Mouse (Mus musculus) cerebellum, adult 18-20 months (tissue): ENCODE data around the gene Vps37b.

Source experiments
- DNase-seq, 2 experiments: peaks; one replicate each; pipeline ENCODE4 v3.0.0; 2021

Vps37b gene

GRCm38 (mm10) chr5:124000824-124001223 lies 31.2 kb downstream of the Vps37b start:
- peak; percentile 87 to 94 for DNase-seq

GRCm38 (mm10) chr5:123998370-123998769 lies 33.7 kb downstream of the Vps37b start:
- no peak for DNase-seq

- DNase-seq = peak; percentile 54 to 59
Observed at GRCm38 (mm10) chr5:123997811-123998210, 34.3 kb downstream of the Vps37b start.

- peak; percentile 61 to 63 for DNase-seq
Observed at GRCm38 (mm10) chr5:123997211-123997751, 34.8 kb downstream of the Vps37b start.

- no peak for DNase-seq
Observed at GRCm38 (mm10) chr5:123996695-123997094, 35.4 kb downstream of the Vps37b start.

- no peak for DNase-seq
Observed at GRCm38 (mm10) chr5:123996194-123996593, 35.9 kb downstream of the Vps37b start.

GRCm38 (mm10) chr5:123995388-123995787 lies 36.7 kb downstream of the Vps37b start:
- no peak for DNase-seq

GRCm38 (mm10) chr5:123994468-123994867 lies 37.6 kb downstream of the Vps37b start:
- DNase-seq = no peak

GRCm38 (mm10) chr5:123993263-123994036 lies 38.6 kb downstream of the Vps37b start:
- DNase-seq = peak; percentile 59 to 69

GRCm38 (mm10) chr5:123992794-123993193 lies 39.3 kb downstream of the Vps37b start:
- DNase-seq = peak; percentile 87 to 90

GRCm38 (mm10) chr5:123992193-123992637 lies 39.9 kb downstream of the Vps37b start:
- peak in 1 of 2 experiments; percentile 19 for DNase-seq

GRCm38 (mm10) chr5:123991321-123991720 lies 40.7 kb downstream of the Vps37b start:
- DNase-seq = peak in 1 of 2 experiments; percentile 5

- DNase-seq = peak in 1 of 2 experiments; percentile 7
Observed at GRCm38 (mm10) chr5:123989941-123990885, 41.9 kb downstream of the Vps37b start.

- DNase-seq = no peak
Observed at GRCm38 (mm10) chr5:123987511-123987910, 44.6 kb downstream of the Vps37b start.

GRCm38 (mm10) chr5:123986925-123987324 lies 45.1 kb downstream of the Vps37b start:
- DNase-seq = no peak

GRCm38 (mm10) chr5:123985434-123985833 lies 46.6 kb downstream of the Vps37b start:
- peak in 1 of 2 experiments; percentile 7 for DNase-seq

- no peak for DNase-seq
Observed at GRCm38 (mm10) chr5:123982838-123983237, 49.2 kb downstream of the Vps37b start.

- DNase-seq = peak in 1 of 2 experiments; percentile 23
Observed at GRCm38 (mm10) chr5:123981250-123981554, 50.9 kb downstream of the Vps37b start.

GRCm38 (mm10) chr5:123980521-123981249 lies 51.4 kb downstream of the Vps37b start:
- DNase-seq = peak in 1 of 2 experiments; percentile 26

GRCm38 (mm10) chr5:123979980-123980369 lies 52.1 kb downstream of the Vps37b start:
- peak in 1 of 2 experiments; percentile 6 for DNase-seq

- DNase-seq = peak in 1 of 2 experiments; percentile 23
Observed at GRCm38 (mm10) chr5:123979221-123979979, 52.7 kb downstream of the Vps37b start.

- peak in 1 of 2 experiments; percentile 2 for DNase-seq
Observed at GRCm38 (mm10) chr5:123978131-123978530, 53.9 kb downstream of the Vps37b start.
